Mouse (Mus musculus): ENCODE measurements at regions not wholly inside any gene's neighbourhood (a gene's known extent, or its start where the extent isn't known, plus 50 kb on each side); places are given as distances from the start of the nearest gene placed in this dataset.

- ATAC-seq (ENCODE audit: low FRiP score): no peak
- Histone ChIP-seq H3K4me3 (replicated peaks; ENCODE audit: low read length) (no peak overlapping the region), H3K27ac (no peak overlapping the region), H3K9me3 (ENCODE audit: control insufficient read depth, low read length) (no peaks in the 10 kb centered on the region), H3K4me1 (replicated peaks; ENCODE audit: control insufficient read depth, insufficient read depth, low read length) (no peaks in the 10 kb centered on the region), H3K9ac (no peak overlapping the region), H3K27me3 (ENCODE audit: control insufficient read depth, insufficient read depth, low read length) (no peaks in the 10 kb centered on the region), H3K36me3 (replicated peaks; ENCODE audit: control insufficient read depth, insufficient read depth) (no peaks in the 10 kb centered on the region), H3K4me2 (replicated peaks) (no peak overlapping the region)
- DNase-seq (ENCODE audit: low spot score): no peak
- 47% methylated on average over 4 of the region's 4 CpGs for WGBS
Observed at GRCm38 (mm10) chr7:136014706-136015105, 298.5 kb upstream of the Mki67 start.

- no peak overlapping the region for H3K4me3 ChIP-seq (replicated peaks; ENCODE audit: low read length)
- DNase-seq (ENCODE audit: low spot score) (no peak), ATAC-seq (ENCODE audit: low FRiP score) (no peak)
- no peaks in the 10 kb centered on the region for H3K4me1 ChIP-seq (replicated peaks; ENCODE audit: control insufficient read depth, insufficient read depth, low read length)
- no peak overlapping the region for H3K27ac ChIP-seq
- no peaks in the 10 kb centered on the region for H3K9me3 ChIP-seq (ENCODE audit: control insufficient read depth, low read length)
- H3K36me3 ChIP-seq (replicated peaks; ENCODE audit: control insufficient read depth, insufficient read depth): no peaks in the 10 kb centered on the region
- H3K9ac ChIP-seq: no peak overlapping the region
- H3K27me3 ChIP-seq (ENCODE audit: control insufficient read depth, insufficient read depth, low read length): no peaks in the 10 kb centered on the region
- H3K4me2 ChIP-seq (replicated peaks): no peak overlapping the region
- WGBS: 65% methylated on average over 8 of the region's 8 CpGs
Observed at GRCm38 (mm10) chr7:136016918-136017317, 300.8 kb upstream of the Mki67 start.

GRCm38 (mm10) chr7:136020577-136020976 lies 304.4 kb upstream of the Mki67 start:
- Histone ChIP-seq H3K27ac (no peak overlapping the region), H3K4me2 (replicated peaks) (no peak overlapping the region), H3K36me3 (replicated peaks; ENCODE audit: control insufficient read depth, insufficient read depth) (no peaks in the 10 kb centered on the region), H3K9me3 (ENCODE audit: control insufficient read depth, low read length) (no peaks in the 10 kb centered on the region), H3K9ac (no peak overlapping the region), H3K27me3 (ENCODE audit: control insufficient read depth, insufficient read depth, low read length) (no peaks in the 10 kb centered on the region), H3K4me1 (replicated peaks; ENCODE audit: control insufficient read depth, insufficient read depth, low read length) (peaks cover 4% of the 10 kb centered on the region; the same call in 1 of the 2 replicates), H3K4me3 (replicated peaks; ENCODE audit: low read length) (no peak overlapping the region)
- DNase-seq (ENCODE audit: low spot score): no peak
- no peak for ATAC-seq (ENCODE audit: low FRiP score)
- 51% methylated on average over 7 of the region's 7 CpGs for WGBS

- WGBS: 70% methylated on average over 2 of the region's 2 CpGs
- Histone ChIP-seq H3K9me3 (ENCODE audit: control insufficient read depth, low read length) (no peaks in the 10 kb centered on the region), H3K4me3 (replicated peaks; ENCODE audit: low read length) (no peak overlapping the region), H3K36me3 (replicated peaks; ENCODE audit: control insufficient read depth, insufficient read depth) (no peaks in the 10 kb centered on the region), H3K4me1 (replicated peaks; ENCODE audit: control insufficient read depth, insufficient read depth, low read length) (peaks cover 4% of the 10 kb centered on the region; the same call in 1 of the 2 replicates), H3K4me2 (replicated peaks) (no peak overlapping the region), H3K9ac (no peak overlapping the region), H3K27ac (no peak overlapping the region), H3K27me3 (ENCODE audit: control insufficient read depth, insufficient read depth, low read length) (no peaks in the 10 kb centered on the region)
- DNase-seq (ENCODE audit: low spot score) (no peak), ATAC-seq (ENCODE audit: low FRiP score) (no peak)
Observed at GRCm38 (mm10) chr7:136021071-136021470, 304.9 kb upstream of the Mki67 start.

GRCm38 (mm10) chr7:136022781-136023448 lies 306.8 kb upstream of the Mki67 start:
- Histone ChIP-seq H3K4me2 (replicated peaks) (no peak overlapping the region), H3K27me3 (ENCODE audit: control insufficient read depth, insufficient read depth, low read length) (no peaks in the 10 kb centered on the region), H3K9me3 (ENCODE audit: control insufficient read depth, low read length) (no peaks in the 10 kb centered on the region), H3K4me3 (replicated peaks; ENCODE audit: low read length) (no peak overlapping the region), H3K4me1 (replicated peaks; ENCODE audit: control insufficient read depth, insufficient read depth, low read length) (peaks cover 4% of the 10 kb centered on the region; the same call in 1 of the 2 replicates), H3K9ac (no peak overlapping the region), H3K27ac (0 out of 2 replicates have a peak overlapping the region, but pooled peaks have one; percentile 38), H3K36me3 (replicated peaks; ENCODE audit: control insufficient read depth, insufficient read depth) (no peaks in the 10 kb centered on the region)
- DNase-seq (ENCODE audit: low spot score) (no peak), ATAC-seq (ENCODE audit: low FRiP score) (no peak)
- WGBS: 63% methylated on average over 5 of the region's 5 CpGs

GRCm38 (mm10) chr7:136026451-136026850 lies 310.3 kb upstream of the Mki67 start:
- H3K4me2 ChIP-seq (replicated peaks): no peak overlapping the region
- DNase-seq (ENCODE audit: low spot score): no peak
- no peaks in the 10 kb centered on the region for H3K27me3 ChIP-seq (ENCODE audit: control insufficient read depth, insufficient read depth, low read length)
- no peaks in the 10 kb centered on the region for H3K36me3 ChIP-seq (replicated peaks; ENCODE audit: control insufficient read depth, insufficient read depth)
- no peak overlapping the region for H3K27ac ChIP-seq
- peaks cover 4% of the 10 kb centered on the region; the same call in 1 of the 2 replicates for H3K4me1 ChIP-seq (replicated peaks; ENCODE audit: control insufficient read depth, insufficient read depth, low read length)
- no peak overlapping the region for H3K9ac ChIP-seq
- ATAC-seq (ENCODE audit: low FRiP score): no peak
- WGBS: 46% methylated on average over 7 of the region's 7 CpGs
- no peak overlapping the region for H3K4me3 ChIP-seq (replicated peaks; ENCODE audit: low read length)
- no peaks in the 10 kb centered on the region for H3K9me3 ChIP-seq (ENCODE audit: control insufficient read depth, low read length)

- WGBS: 80% methylated on average over 6 of the region's 6 CpGs
- DNase-seq (ENCODE audit: low spot score) (no peak), ATAC-seq (ENCODE audit: low FRiP score) (no peak)
- Histone ChIP-seq H3K9ac (no peak overlapping the region), H3K27ac (no peak overlapping the region), H3K27me3 (ENCODE audit: control insufficient read depth, insufficient read depth, low read length) (no peaks in the 10 kb centered on the region), H3K9me3 (ENCODE audit: control insufficient read depth, low read length) (no peaks in the 10 kb centered on the region), H3K4me2 (replicated peaks) (no peak overlapping the region), H3K36me3 (replicated peaks; ENCODE audit: control insufficient read depth, insufficient read depth) (no peaks in the 10 kb centered on the region), H3K4me1 (replicated peaks; ENCODE audit: control insufficient read depth, insufficient read depth, low read length) (no peaks in the 10 kb centered on the region), H3K4me3 (replicated peaks; ENCODE audit: low read length) (no peak overlapping the region)
Observed at GRCm38 (mm10) chr7:136032026-136032425, 315.9 kb upstream of the Mki67 start.

- WGBS: 93% methylated on average over 5 of the region's 5 CpGs
- Histone ChIP-seq H3K27me3 (ENCODE audit: control insufficient read depth, insufficient read depth, low read length) (no peaks in the 10 kb centered on the region), H3K4me1 (replicated peaks; ENCODE audit: control insufficient read depth, insufficient read depth, low read length) (no peaks in the 10 kb centered on the region), H3K9me3 (ENCODE audit: control insufficient read depth, low read length) (no peaks in the 10 kb centered on the region), H3K9ac (no peak overlapping the region), H3K4me2 (replicated peaks) (no peak overlapping the region), H3K27ac (no peak overlapping the region), H3K36me3 (replicated peaks; ENCODE audit: control insufficient read depth, insufficient read depth) (no peaks in the 10 kb centered on the region), H3K4me3 (replicated peaks; ENCODE audit: low read length) (no peak overlapping the region)
- DNase-seq (ENCODE audit: low spot score) (no peak), ATAC-seq (ENCODE audit: low FRiP score) (no peak)
Observed at GRCm38 (mm10) chr7:136033536-136033935, 317.4 kb upstream of the Mki67 start.

- 67% methylated on average over 7 of the region's 7 CpGs for WGBS
- no peak overlapping the region for H3K27ac ChIP-seq
- H3K4me3 ChIP-seq (replicated peaks; ENCODE audit: low read length): no peak overlapping the region
- ATAC-seq (ENCODE audit: low FRiP score) (no peak), DNase-seq (ENCODE audit: low spot score) (no peak)
- no peak overlapping the region for H3K9ac ChIP-seq
- no peaks in the 10 kb centered on the region for H3K27me3 ChIP-seq (ENCODE audit: control insufficient read depth, insufficient read depth, low read length)
- H3K9me3 ChIP-seq (ENCODE audit: control insufficient read depth, low read length): no peaks in the 10 kb centered on the region
- H3K4me1 ChIP-seq (replicated peaks; ENCODE audit: control insufficient read depth, insufficient read depth, low read length): no peaks in the 10 kb centered on the region
- H3K36me3 ChIP-seq (replicated peaks; ENCODE audit: control insufficient read depth, insufficient read depth): no peaks in the 10 kb centered on the region
- H3K4me2 ChIP-seq (replicated peaks): no peak overlapping the region
Observed at GRCm38 (mm10) chr7:136035735-136036134, 319.6 kb upstream of the Mki67 start.

- DNase-seq (ENCODE audit: low spot score) (no peak), ATAC-seq (ENCODE audit: low FRiP score) (no peak)
- Histone ChIP-seq H3K9ac (no peak overlapping the region), H3K4me3 (replicated peaks; ENCODE audit: low read length) (no peak overlapping the region), H3K9me3 (ENCODE audit: control insufficient read depth, low read length) (no peaks in the 10 kb centered on the region), H3K36me3 (replicated peaks; ENCODE audit: control insufficient read depth, insufficient read depth) (no peaks in the 10 kb centered on the region), H3K27me3 (ENCODE audit: control insufficient read depth, insufficient read depth, low read length) (no peaks in the 10 kb centered on the region), H3K4me1 (replicated peaks; ENCODE audit: control insufficient read depth, insufficient read depth, low read length) (0 out of 2 replicates have a peak, but pooled peaks cover 3% of the 10 kb centered on the region), H3K4me2 (replicated peaks) (no peak overlapping the region), H3K27ac (no peak overlapping the region)
- 73% methylated on average over 5 of the region's 5 CpGs for WGBS
Observed at GRCm38 (mm10) chr7:136038072-136038471, 321.9 kb upstream of the Mki67 start.
